Mouse (Mus musculus): ENCODE measurements around the gene Prkab1.

Prkab1 gene

GRCm38 (mm10) chr5:116024327-116024739, at the start of gene Prkab1:
TSS of gene Prkab1 (minus strand) at chr5:116024508.
- ChIA-PET CTCF (interaction anchor here (0.6 to 2.6 kb wide), 15 partner anchors 9 to 873 kb away, joined by 3 to 20 read pairs (median 4); partner anchors contain the start of gene Cit (in 1 of the 4)), POLR2A (interaction anchor here (0.6 to 3.9 kb wide), 31 partner anchors 9 to 535 kb away, joined by 3 to 35 read pairs (median 4); partner anchors contain the start of genes Hspb8 (in 1 of the 4) and Rab35 (in 1 of the 4))

GRCm38 (mm10) chr5:116069618-116070017, 45.3 kb upstream of the Prkab1 start:
- ChIA-PET CTCF (no interaction called here), POLR2A (no interaction called here)

GRCm38 (mm10) chr5:116052826-116053225, 28.5 kb upstream of the Prkab1 start:
- ChIA-PET CTCF (interaction anchor here in 3 of 4 experiments (0.5 to 1.3 kb wide), 6 partner anchors 44 to 1903 kb away, joined by 3 to 7 read pairs (median 3); no protein-coding TSS in a partner anchor), POLR2A (interaction anchor here (0.5 to 1.7 kb wide), 20 partner anchors 8 to 562 kb away, joined by 3 to 9 read pairs (median 4); no protein-coding TSS in a partner anchor)

- POLR2A ChIA-PET = interaction anchor here (0.5 to 1.7 kb wide), 19 partner anchors 8 to 562 kb away, joined by 3 to 9 read pairs (median 3); no protein-coding TSS in a partner anchor
Measured at GRCm38 (mm10) chr5:116052171-116052570, 27.9 kb upstream of the Prkab1 start.

GRCm38 (mm10) chr5:116049821-116050220, 25.5 kb upstream of the Prkab1 start:
- CTCF ChIA-PET = interaction anchor here in 2 of 4 experiments (0.6 to 0.7 kb wide), 2 partner anchors 65 to 83 kb away, joined by 3 to 13 read pairs; no protein-coding TSS in a partner anchor
- POLR2A ChIA-PET = interaction anchor here in 2 of 4 experiments (0.6 to 1.6 kb wide), 2 partner anchors 26 to 30 kb away, joined by 4 to 7 read pairs; partner anchors contain the start of gene Prkab1 (in 1 of the 2)

More at GRCm38 (mm10) chr5:116052171-116052570, 27.9 kb upstream of the Prkab1 start:
- CTCF ChIA-PET = interaction anchor here (0.6 to 1.3 kb wide), 8 partner anchors 19 to 403 kb away, joined by 3 to 9 read pairs (median 3); no protein-coding TSS in a partner anchor

GRCm38 (mm10) chr5:116048321-116048720, 24.0 kb upstream of the Prkab1 start:
- POLR2A ChIA-PET = interaction anchor here in 1 of 4 experiments (1.2 kb wide), 1 partner anchor 17 kb away, joined by 4 read pairs; no protein-coding TSS in a partner anchor
- CTCF ChIA-PET = interaction anchor here in 1 of 4 experiments (0.7 kb wide), 2 partner anchors 42 to 234 kb away, joined by 3 to 6 read pairs; no protein-coding TSS in a partner anchor

GRCm38 (mm10) chr5:116046246-116046645, 21.9 kb upstream of the Prkab1 start:
- POLR2A ChIA-PET = interaction anchor here in 2 of 4 experiments (0.6 kb wide), 3 partner anchors 31 to 341 kb away, joined by 3 to 4 read pairs (median 3); no protein-coding TSS in a partner anchor
- CTCF ChIA-PET = interaction anchor here in 3 of 4 experiments (0.5 to 1.0 kb wide), 3 partner anchors 14 to 42 kb away, joined by 3 to 4 read pairs (median 3); no protein-coding TSS in a partner anchor

- ChIA-PET CTCF (interaction anchor here in 3 of 4 experiments (0.5 to 1.6 kb wide), 3 partner anchors 15 to 70 kb away, joined by 3 to 4 read pairs (median 3); no protein-coding TSS in a partner anchor), POLR2A (no interaction called here)
Measured at GRCm38 (mm10) chr5:116045581-116045980, 21.3 kb upstream of the Prkab1 start.

- ChIA-PET CTCF (interaction anchor here in 1 of 4 experiments (0.7 kb wide), 1 partner anchor 1528 kb away, joined by 3 read pairs; no protein-coding TSS in a partner anchor), POLR2A (interaction anchor here in 1 of 4 experiments (1.1 kb wide), 1 partner anchor 11 kb away, joined by 4 read pairs; no protein-coding TSS in a partner anchor)
Measured at GRCm38 (mm10) chr5:116042241-116042640, 17.9 kb upstream of the Prkab1 start.

GRCm38 (mm10) chr5:116039706-116040105, 15.4 kb upstream of the Prkab1 start:
- ChIA-PET CTCF (interaction anchor here in 2 of 4 experiments (1.0 to 1.7 kb wide), 2 partner anchors 8 kb away, joined by 3 to 5 read pairs; no protein-coding TSS in a partner anchor), POLR2A (interaction anchor here in 2 of 4 experiments (0.7 to 2.4 kb wide), 6 partner anchors 8 to 258 kb away, joined by 3 to 10 read pairs (median 4); partner anchors contain the start of gene Prkab1 (in 1 of the 2))

- ChIA-PET CTCF (no interaction called here), POLR2A (interaction anchor here in 3 of 4 experiments (0.7 to 1.5 kb wide), 5 partner anchors 14 to 300 kb away, joined by 3 read pairs; partner anchors contain the start of gene Prkab1 (in 1 of the 3))
Measured at GRCm38 (mm10) chr5:116037731-116038130, 13.4 kb upstream of the Prkab1 start.

GRCm38 (mm10) chr5:116036465-116036864, 12.2 kb upstream of the Prkab1 start:
- CTCF ChIA-PET = interaction anchor here in 2 of 4 experiments (0.6 to 0.8 kb wide), 4 partner anchors 70 to 453 kb away, joined by 4 to 7 read pairs (median 4); no protein-coding TSS in a partner anchor
- POLR2A ChIA-PET = interaction anchor here in 3 of 4 experiments (0.5 to 1.5 kb wide), 5 partner anchors 11 to 18 kb away, joined by 3 to 6 read pairs (median 3); no protein-coding TSS in a partner anchor

- ChIA-PET CTCF (interaction anchor here (0.5 to 1.8 kb wide), 35 partner anchors 9 to 1947 kb away, joined by 3 to 22 read pairs (median 4); partner anchors contain the start of gene Tmem233 (in 1 of the 4)), POLR2A (interaction anchor here in 1 of 4 experiments (0.7 to 2.8 kb wide), 7 partner anchors 8 to 82 kb away, joined by 3 to 10 read pairs (median 4); no protein-coding TSS in a partner anchor)
Measured at GRCm38 (mm10) chr5:116031190-116031577, 6.9 kb upstream of the Prkab1 start.

GRCm38 (mm10) chr5:116030566-116031189, 6.4 kb upstream of the Prkab1 start:
- ChIA-PET CTCF (interaction anchor here (0.5 to 1.8 kb wide), 22 partner anchors 9 to 1311 kb away, joined by 3 to 22 read pairs (median 4); no protein-coding TSS in a partner anchor), POLR2A (interaction anchor here in 2 of 4 experiments (0.7 to 2.8 kb wide), 12 partner anchors 8 to 378 kb away, joined by 3 to 10 read pairs (median 4); no protein-coding TSS in a partner anchor)

- POLR2A ChIA-PET = interaction anchor here in 3 of 4 experiments (0.6 to 2.3 kb wide), 5 partner anchors 16 to 1460 kb away, joined by 4 to 7 read pairs (median 5); no protein-coding TSS in a partner anchor
- CTCF ChIA-PET = interaction anchor here in 2 of 4 experiments (0.5 to 1.1 kb wide), 3 partner anchors 8 to 293 kb away, joined by 4 read pairs; no protein-coding TSS in a partner anchor
Measured at GRCm38 (mm10) chr5:116029071-116029470, 4.8 kb upstream of the Prkab1 start.

- ChIA-PET POLR2A (interaction anchor here in 3 of 4 experiments (0.7 to 1.5 kb wide), 7 partner anchors 10 to 294 kb away, joined by 3 to 6 read pairs (median 3); no protein-coding TSS in a partner anchor), CTCF (interaction anchor here in 2 of 4 experiments (0.6 to 1.3 kb wide), 4 partner anchors 48 to 294 kb away, joined by 3 to 5 read pairs (median 3); no protein-coding TSS in a partner anchor)
Measured at GRCm38 (mm10) chr5:116026561-116026960, 2.3 kb upstream of the Prkab1 start.

- ChIA-PET POLR2A (interaction anchor here in 3 of 4 experiments (0.7 to 1.5 kb wide), 5 partner anchors 10 to 294 kb away, joined by 3 to 4 read pairs (median 3); no protein-coding TSS in a partner anchor), CTCF (interaction anchor here in 1 of 4 experiments (0.6 to 1.3 kb wide), 3 partner anchors 47 to 436 kb away, joined by 3 to 4 read pairs (median 3); no protein-coding TSS in a partner anchor)
Measured at GRCm38 (mm10) chr5:116026107-116026506, 1.8 kb upstream of the Prkab1 start.
